Mouse (Mus musculus): ENCODE measurements around the gene Tpbgl. TPM values are rescaled to one million over a fixed set of nuclear protein-coding genes. Genes with fewer than 3 reads are reported as not detected.

Gene Tpbgl
- total RNA-seq (2015): 0.27 TPM in 1 of 2 replicates, not detected in the other
- total RNA-seq (2017): 0.07 TPM in 1 of 2 replicates, not detected in the other

- no peak for ATAC-seq (ENCODE audit: poor library complexity, severe bottlenecking)
These were observed at the start of gene Tpbgl for GRCm38 (mm10) chr7:99626376-99627270. Tpbgl (minus strand) TSS chr7:99627103.

DNA sequence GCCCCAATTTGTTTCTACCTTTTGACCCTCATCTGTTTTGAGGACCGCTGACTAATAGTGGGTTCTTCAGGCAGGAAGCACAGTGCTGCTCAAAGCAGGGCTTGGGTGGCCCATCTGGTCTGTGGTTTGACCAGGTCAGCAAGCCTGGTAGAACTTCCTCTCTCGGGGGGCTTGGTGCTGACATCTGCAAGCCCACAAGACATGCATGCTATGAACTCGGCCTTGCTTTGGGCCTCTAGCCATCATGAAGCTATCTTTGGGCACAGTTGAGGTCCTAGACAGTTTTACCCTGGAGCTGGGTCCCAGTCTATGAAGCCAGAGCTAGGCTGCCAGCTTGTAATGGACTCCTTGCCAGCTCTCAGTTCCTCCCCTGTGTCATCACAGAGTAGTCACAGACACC lies 48.0 kb upstream of the Tpbgl start:
- ATAC-seq (ENCODE audit: poor library complexity, severe bottlenecking): peak; percentile 66

GRCm38 (mm10) chr7:99674209-99674608 lies 47.3 kb upstream of the Tpbgl start:
- ATAC-seq (ENCODE audit: poor library complexity, severe bottlenecking): peak; percentile 57

DNA sequence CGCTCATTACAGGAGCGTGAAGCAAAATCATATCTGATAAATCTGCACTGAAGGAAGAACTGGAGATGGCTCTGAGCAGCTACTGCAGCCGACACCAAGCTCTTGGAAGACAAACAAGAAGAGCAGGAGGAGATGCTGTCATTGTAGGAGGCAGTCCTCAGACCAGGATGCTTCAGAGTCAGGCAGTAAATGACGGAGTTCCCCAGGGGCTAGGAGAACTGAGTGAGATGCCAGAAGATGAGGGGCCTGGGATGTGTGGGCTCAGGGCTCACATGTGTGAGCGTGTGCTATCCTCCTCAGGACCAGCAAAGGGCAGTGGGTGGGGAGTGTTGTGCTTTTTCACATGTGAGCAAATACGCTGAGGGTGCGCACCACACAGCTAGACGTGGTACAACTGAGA lies 46.3 kb upstream of the Tpbgl start:
- ATAC-seq (ENCODE audit: poor library complexity, severe bottlenecking): no peak

DNA sequence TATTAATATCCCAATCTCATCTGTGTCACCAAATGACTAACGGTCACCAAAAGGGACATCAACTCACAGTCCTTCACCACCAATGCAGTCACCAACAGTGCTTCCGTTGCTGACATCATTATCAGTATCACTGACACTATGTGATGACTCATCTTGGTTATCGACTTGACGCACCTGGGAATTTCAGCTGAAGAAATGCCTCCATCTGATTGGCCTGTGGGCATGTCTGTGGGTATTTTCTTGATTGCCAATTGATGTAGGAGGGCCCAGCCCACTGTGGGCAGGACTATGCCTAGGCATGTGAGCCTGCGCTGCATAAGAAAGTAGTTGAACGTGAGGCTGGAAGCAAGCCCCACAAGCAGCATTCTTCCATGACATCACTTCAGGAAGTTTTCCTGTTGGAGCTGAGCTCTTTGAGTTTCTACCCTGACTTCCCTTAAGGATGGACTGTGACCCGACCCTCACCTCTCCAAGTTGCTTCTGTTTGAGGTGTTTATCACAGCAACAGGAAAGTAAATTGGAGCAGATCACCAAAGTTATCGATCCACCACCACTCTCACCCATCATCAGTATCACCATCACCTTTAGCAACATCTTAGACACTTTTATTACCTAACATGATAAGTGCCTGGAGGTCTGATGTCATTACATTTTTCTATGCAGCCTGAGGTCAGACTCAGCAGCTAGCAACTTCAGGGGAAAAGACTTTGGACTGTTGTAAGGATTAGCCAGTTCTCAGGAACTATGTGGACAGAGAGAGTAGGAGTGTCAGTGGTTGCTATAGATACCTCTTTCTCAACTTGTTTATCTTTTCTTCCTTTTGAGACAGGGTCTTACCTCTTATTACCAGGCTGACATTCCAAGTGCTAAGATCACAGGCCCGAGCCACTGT lies 44.9 kb upstream of the Tpbgl start:
- peak; percentile 33 for ATAC-seq (ENCODE audit: poor library complexity, severe bottlenecking)

GRCm38 (mm10) chr7:99670915-99671314 lies 44.0 kb upstream of the Tpbgl start:
- no peak for ATAC-seq (ENCODE audit: poor library complexity, severe bottlenecking)

DNA sequence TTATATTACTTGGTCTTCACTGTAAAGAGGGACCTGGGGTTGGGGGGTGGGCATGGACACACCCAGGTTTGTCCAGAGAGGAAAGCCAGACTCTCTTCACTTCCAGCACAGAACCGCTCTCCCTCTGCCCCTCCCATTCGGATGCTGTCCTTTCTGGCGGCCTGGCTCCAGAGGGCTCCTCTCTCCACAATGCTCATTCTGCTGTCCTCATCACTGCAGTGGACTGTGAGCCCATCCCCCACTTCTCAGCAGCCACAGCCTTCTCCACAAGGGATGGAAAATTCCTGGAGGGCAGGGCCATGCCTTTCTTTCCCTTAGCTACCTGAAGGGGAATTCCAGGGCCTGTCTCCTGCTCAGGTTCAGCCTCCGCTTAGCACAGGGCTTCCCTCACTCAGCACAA lies 41.9 kb upstream of the Tpbgl start:
- ATAC-seq (ENCODE audit: poor library complexity, severe bottlenecking): no peak

- no peak for ATAC-seq (ENCODE audit: poor library complexity, severe bottlenecking)
These were observed 40.2 kb upstream of the Tpbgl start for GRCm38 (mm10) chr7:99667096-99667495.

DNA sequence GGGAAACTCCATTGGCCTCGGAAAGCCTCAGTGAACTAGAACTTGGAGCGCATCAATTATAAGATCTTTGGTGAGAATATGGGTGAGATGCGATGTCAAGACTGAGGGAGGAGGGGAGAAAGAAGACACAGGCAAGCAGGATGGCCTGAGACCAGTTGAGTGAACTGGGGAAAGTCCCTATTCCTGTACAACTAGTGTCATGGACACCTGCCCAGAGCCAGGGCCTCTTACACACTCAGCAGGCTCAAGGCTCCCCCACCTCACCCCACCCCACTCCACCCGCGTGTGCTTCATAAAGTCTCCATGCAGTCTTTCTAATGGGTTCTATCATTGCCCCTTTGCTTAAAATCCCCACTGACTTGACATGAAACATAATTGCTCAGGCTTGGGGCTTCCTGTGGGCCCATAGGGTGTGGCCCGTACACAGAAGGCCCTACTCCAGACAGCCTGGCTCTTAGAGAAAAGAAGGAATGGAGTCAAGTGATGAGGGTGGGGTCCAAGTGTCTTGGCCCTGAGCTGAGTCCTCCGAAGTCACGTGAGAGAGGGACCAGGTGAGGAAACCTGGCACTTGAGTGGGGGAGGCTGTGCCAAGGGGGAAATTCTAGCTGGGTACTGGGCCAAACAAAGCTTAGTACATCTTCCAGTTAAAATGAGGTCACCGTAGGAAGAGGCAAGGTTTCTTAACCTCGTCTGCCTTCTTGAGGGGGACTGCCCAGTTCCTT lies 39.0 kb upstream of the Tpbgl start:
- ATAC-seq (ENCODE audit: poor library complexity, severe bottlenecking): no peak

DNA sequence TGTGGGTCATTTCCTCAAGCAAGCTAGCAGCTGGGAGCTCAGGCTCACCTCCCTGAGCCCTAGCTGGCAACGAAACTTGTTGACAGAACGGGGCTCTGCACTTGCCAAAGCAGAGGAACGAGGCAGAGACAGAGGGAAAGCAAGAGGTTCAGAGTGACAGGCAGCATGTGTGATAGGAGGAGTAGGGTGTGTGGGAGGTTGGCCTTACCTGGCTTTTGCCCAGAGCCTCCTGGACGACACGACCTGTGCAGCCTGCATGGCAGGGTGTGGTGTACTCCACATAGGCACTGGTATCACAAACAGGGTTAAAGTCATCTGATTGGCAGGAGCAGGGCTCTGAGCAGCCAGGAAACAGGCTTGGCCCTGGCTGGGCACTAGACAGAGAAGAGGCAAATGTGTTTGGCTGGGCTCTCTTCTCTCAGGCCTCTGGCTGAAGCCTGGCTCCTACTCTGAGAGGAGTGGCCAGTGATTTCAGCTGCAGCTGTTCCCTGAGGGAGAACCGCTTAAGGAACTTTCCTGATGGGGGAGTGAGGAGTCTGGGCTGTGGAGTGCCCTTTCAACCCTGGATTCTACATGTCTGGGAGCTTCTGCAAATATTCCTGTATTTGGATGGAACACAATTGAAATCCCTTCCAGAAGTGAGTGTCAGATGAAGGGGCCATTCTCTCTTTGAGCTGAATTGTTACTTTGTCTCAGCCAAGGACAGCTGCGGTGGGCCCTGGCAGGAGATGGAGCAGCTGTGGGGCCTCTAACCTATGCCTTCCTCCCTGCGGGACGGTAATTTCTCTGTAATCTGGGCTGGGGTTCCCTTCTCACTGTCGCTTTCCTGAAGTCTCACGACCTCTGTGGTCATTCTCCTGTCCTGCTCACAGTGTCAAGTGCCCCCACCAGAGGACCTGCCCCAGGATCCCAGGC lies 37.9 kb upstream of the Tpbgl start:
- ATAC-seq (ENCODE audit: poor library complexity, severe bottlenecking): no peak

DNA sequence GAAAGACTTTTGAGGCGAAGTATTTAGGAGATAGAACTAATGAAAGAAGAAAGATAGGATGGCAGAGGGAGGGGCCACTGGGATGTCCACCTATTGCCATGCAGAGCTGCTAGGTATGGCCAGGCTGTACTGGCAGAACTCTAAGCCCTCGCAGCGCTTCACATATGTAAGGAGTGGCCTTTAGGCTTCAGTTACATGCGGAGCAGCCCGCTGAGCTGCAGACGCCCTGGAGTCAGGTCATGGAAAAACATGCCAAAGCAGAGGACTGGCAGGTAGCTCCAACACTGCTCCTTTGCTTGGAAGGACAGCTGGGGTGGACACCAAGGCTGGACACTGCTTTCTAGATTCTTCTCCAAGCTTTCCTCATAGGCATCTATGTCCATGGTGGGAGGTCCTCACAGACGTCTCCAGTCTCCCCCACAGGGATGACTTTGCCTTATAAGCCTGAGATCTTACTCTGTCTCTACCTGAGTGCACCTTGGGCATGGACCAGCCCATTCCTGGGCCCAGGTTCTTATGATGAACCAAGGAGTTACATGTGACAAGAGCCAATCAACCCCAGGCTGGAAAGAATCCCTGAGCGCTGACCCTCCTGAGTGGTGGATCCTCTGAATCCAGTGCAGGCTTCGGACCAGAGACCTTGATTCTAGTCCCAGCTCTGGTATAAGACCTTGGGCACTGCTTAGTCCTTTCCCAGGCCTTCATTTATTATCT lies 36.8 kb upstream of the Tpbgl start:
- ATAC-seq (ENCODE audit: poor library complexity, severe bottlenecking): no peak

- ATAC-seq (ENCODE audit: poor library complexity, severe bottlenecking): no peak
These were observed 35.4 kb upstream of the Tpbgl start for GRCm38 (mm10) chr7:99662311-99662710.

DNA sequence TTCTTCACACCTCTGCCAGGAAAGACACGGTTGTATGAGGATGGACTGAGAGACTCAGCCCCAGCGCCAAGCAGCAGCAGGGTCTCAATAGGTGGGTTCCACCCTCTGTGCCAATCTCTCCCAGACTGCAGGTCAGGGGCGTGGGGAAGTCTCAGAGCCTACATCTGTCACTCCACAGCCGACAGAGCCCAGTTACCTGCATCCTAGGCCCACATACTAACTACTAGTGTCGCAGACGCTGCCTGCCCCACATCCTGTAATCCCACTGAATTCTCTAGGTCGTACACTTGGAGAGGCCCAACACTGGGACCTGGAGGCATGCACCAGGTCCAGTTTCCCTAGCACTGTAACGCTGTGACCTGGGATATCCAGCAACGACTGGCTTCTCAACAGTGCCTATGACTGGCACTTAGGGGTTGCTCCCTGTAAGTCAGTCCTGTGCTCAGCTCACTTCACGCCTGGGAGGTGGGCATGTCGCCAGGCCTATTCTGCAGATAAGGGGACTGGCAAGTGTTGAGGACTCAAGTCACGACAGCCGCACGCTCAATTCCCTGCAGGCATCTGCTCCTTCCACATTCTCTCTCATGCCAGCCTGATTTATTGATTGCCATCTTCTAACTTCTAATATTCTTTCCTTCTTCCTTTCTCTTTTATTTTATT lies 34.8 kb upstream of the Tpbgl start:
- ATAC-seq (ENCODE audit: poor library complexity, severe bottlenecking): no peak

DNA sequence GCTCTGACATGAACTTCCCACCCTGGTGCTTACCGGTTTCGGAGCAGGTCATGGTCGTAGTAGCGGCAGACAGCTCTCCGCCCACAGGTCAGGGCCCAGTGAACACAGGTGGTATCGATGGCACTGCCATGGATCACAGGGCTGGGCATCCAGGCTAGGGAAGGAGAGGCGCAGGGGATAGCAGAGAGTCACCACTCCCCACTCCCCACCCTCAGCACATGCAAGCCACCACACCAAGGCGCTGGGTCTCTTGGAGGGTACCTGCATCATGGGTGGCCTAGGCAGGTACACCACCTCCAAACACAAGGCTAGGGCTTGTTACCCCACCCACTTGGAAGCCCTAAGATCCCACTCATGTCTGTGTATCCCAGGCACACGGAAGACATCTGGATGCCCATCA lies 34.2 kb upstream of the Tpbgl start:
- ATAC-seq (ENCODE audit: poor library complexity, severe bottlenecking): no peak

GRCm38 (mm10) chr7:99659379-99660029 lies 32.6 kb upstream of the Tpbgl start:
- ATAC-seq (ENCODE audit: poor library complexity, severe bottlenecking): peak; percentile 62

DNA sequence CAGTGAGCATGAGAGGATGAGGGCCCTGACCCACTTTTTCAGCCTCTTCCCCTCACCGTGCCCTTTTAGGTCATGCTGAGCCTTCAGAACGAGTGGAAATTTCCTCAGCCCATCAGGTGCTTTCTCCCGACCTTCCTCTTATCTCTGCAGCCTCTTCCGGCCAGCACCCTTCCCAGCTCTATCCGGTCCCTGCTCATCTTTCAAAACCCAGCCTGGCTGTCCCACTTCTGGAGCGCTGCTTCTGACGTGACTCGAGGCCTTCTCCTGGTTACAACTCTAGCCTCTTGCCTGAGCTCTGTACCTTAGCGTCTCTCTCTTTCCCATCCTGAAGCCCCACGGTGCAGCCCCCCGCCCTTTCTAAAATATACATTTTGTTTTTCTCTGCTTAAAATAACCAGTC lies 27.3 kb upstream of the Tpbgl start:
- no peak for ATAC-seq (ENCODE audit: poor library complexity, severe bottlenecking)

DNA sequence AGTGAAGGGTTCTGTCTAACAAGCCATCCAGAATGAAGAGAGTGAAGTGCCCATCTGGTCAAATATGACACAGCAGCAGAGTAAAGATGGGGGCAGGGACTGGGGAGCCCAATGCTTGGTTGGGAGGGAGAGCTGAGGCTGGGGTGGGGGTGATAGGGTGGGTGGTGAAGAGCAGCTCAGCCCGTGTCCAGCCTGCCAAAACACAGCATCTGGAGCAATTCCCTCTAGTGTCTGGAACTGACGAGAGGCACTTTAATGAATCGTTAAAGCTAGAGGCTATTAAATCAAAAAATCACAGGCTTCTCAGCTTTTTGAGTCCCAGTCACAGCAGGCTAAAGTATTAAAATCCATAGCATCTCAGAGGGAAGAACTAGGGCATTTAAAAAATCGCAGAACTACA lies 22.7 kb upstream of the Tpbgl start:
- no peak for ATAC-seq (ENCODE audit: poor library complexity, severe bottlenecking)

- ATAC-seq (ENCODE audit: poor library complexity, severe bottlenecking): no peak
These were observed 21.7 kb upstream of the Tpbgl start for GRCm38 (mm10) chr7:99648623-99649022.
